Mouse (Mus musculus) neutrophil, adult 83 days (primary cell): ENCODE measurements around the gene Gpr87. TPM values are rescaled to one million over a fixed set of nuclear protein-coding genes. Genes with fewer than 3 reads are reported as not detected.

ENCODE experiments used
- total RNA-seq, 2 experiments: library from RNA; stranded (reverse); gene quantifications; one replicate each; pipeline ENCODE4 v1.2.4; 2023

The Gpr87 gene
- not detected for total RNA-seq

DNA sequence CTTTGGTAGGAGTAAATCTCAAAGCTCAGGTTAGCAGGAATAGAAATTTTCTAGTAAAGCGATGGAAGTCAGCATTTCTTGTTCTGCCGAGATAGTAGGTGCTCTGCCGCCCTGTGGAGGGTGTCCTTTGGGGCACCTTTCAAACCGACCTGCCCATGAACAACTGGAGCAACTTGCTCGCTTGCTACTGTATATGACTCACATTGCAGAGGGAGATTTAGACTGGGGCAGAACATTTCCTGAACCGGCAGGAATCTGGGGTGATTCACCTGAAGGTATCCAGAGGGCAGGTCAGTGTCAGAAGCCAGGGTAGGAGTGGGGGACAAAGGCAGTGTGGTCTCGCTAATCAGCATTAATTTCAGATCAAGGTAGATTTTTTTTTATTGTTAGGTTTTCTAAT lies at the start of gene Gpr87:
Gpr87 (minus strand) TSS at position 167 of the 400 bp plus-strand sequence.

DNA sequence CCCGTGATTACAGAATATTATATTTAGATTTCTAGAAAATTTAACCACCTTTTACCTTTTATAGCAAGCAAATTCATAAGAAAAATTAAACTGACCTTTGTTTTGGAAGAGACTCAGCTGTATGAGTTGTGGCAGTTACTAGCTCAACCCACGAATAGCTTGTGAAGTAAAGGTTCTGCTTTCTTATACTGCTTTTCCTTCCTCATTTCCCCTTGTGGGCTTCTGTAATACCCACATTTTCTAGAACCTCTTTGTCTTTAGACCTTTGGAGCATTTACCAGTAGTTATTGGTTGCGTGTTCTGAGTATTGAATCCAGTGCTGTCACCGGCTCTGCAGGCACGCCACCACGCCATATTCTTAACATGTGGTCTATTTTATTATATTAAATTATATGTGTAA lies 15.8 kb upstream of the Gpr87 start, which contains the start of gene P2ry13:
P2ry13 (minus strand) TSS at position 156 of the 400 bp plus-strand sequence.

DNA sequence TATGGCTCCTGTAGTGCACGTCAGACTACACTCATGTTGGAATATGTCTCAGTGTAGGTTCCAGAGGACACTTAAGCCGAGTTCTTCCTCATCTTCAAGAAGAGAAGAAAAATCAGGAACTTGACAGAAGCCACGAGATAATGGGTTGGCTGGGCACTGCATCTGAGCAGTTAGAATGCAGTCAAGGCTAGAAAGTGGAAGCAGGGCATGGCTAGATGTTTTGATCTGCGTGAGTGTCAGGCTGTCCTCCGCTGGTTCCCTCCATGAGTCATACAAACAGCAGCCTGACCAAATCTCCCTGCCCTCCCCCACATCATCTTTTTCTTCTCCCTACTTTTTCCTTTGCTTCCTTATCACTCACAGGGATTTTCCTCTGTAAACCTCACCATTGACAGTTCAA lies 41.5 kb downstream of the Gpr87 start, which contains the start of gene P2ry14:
P2ry14 (minus strand) TSS at position 195 of the 400 bp plus-strand sequence.

Other genes with a start within 250 kb of the Gpr87 start
- under 1 TPM; 0.82 to 0.92 TPM for gene Med12l, start 189.3 kb downstream of the Gpr87 start, total RNA-seq
- 1 to 10 TPM; 1.1 to 1.7 TPM for gene Gpr171, start 93.3 kb downstream of the Gpr87 start, total RNA-seq
- gene P2ry14, start 41.5 kb downstream of the Gpr87 start, total RNA-seq: 1 to 10 TPM; 1.1 TPM
- gene P2ry13, start 15.8 kb upstream of the Gpr87 start, total RNA-seq: 10 to 100 TPM; 10.5 to 14.1 TPM
- 1 to 10 TPM; 2.1 to 3.3 TPM for gene P2ry12, start 67.8 kb upstream of the Gpr87 start, total RNA-seq
- not detected for gene Igsf10, start 149.3 kb upstream of the Gpr87 start, total RNA-seq